Mouse (Mus musculus) 3134 (cell line): Measurements from ENCODE around the gene Fbxo2.
A peak's percentile ranks its signal among the peaks of the same experiment; 100 is the strongest.

Experiments
- DNase-seq: peaks from one replicate; pipeline ENCODE4 v3.0.0-alpha.2; 2011; ENCODE audit warnings: low spot score; ENCODE audit not compliant: insufficient read length; ENCODE audit errors: extremely low read depth

Gene Fbxo2

GRCm38 (mm10) chr4:148140098-148141011, 20.1 kb upstream of the Fbxo2 start:
- peak; percentile 89 for DNase-seq

GRCm38 (mm10) chr4:148143721-148144120, 16.7 kb upstream of the Fbxo2 start:
- no peak for DNase-seq

GRCm38 (mm10) chr4:148147714-148148113, 12.7 kb upstream of the Fbxo2 start:
- DNase-seq = no peak

- peak; percentile 31 for DNase-seq
Measured at GRCm38 (mm10) chr4:148149540-148149939, 10.9 kb upstream of the Fbxo2 start.

- DNase-seq = no peak
Measured at GRCm38 (mm10) chr4:148150242-148150641, 10.2 kb upstream of the Fbxo2 start.

GRCm38 (mm10) chr4:148150953-148151266, 9.5 kb upstream of the Fbxo2 start:
- DNase-seq = no peak

- peak; percentile 92 for DNase-seq
Measured at GRCm38 (mm10) chr4:148151267-148152168, 8.9 kb upstream of the Fbxo2 start, which contains the start of gene Fbxo6. TSS of gene Fbxo6 (minus strand) at chr4:148152140.

GRCm38 (mm10) chr4:148152547-148152946, 7.9 kb upstream of the Fbxo2 start:
- DNase-seq = no peak

- DNase-seq = no peak
Measured at GRCm38 (mm10) chr4:148154006-148154405, 6.4 kb upstream of the Fbxo2 start.

GRCm38 (mm10) chr4:148154982-148155381, 5.4 kb upstream of the Fbxo2 start:
- no peak for DNase-seq

- DNase-seq = no peak
Measured at GRCm38 (mm10) chr4:148158436-148159348, 1.7 kb upstream of the Fbxo2 start.

GRCm38 (mm10) chr4:148159544-148160435, 631 bp upstream of the Fbxo2 start:
- DNase-seq = peak; percentile 93

GRCm38 (mm10) chr4:148164002-148164439, 3.6 kb downstream of the Fbxo2 start:
- peak; percentile 82 for DNase-seq

- no peak for DNase-seq
Measured at GRCm38 (mm10) chr4:148164461-148164860, 4.0 kb downstream of the Fbxo2 start.

- DNase-seq = no peak
Measured at GRCm38 (mm10) chr4:148165551-148165950, 5.1 kb downstream of the Fbxo2 start.

GRCm38 (mm10) chr4:148166431-148166830, 6.0 kb downstream of the Fbxo2 start:
- DNase-seq = no peak

- no peak for DNase-seq
Measured at GRCm38 (mm10) chr4:148166986-148167385, 6.6 kb downstream of the Fbxo2 start.

GRCm38 (mm10) chr4:148168287-148168686, 7.9 kb downstream of the Fbxo2 start:
- DNase-seq = peak; percentile 56

- DNase-seq = no peak
Measured at GRCm38 (mm10) chr4:148169586-148169985, 9.2 kb downstream of the Fbxo2 start.
